Mouse (Mus musculus) intestine, embryonic 14.5 days (tissue): ENCODE data around the gene Galk1. TPM values are rescaled to one million over a fixed set of nuclear protein-coding genes. Genes with fewer than 3 reads are reported as not detected.

Experiments used
- ATAC-seq: fragments of 200-750 bp; cut with Nextera tagmentation; replicated peaks from 2 replicates; pipeline ENCODE4 v1.8.0; 2017; ENCODE audit warnings: low read depth, moderate number of reproducible peaks, moderate TSS enrichment, moderate library complexity; ENCODE audit not compliant: low FRiP score, low TSS enrichment
- DNase-seq: peaks from one replicate; pipeline ENCODE4 v3.0.0-alpha.2; 2018; ENCODE audit warnings: low spot score
- H3K27ac ChIP-seq: fragments of 300-500 bp; sonication (generic); 2 replicates; pipeline ENCODE4 v1.5.1; 2014; ENCODE audit warnings: low read depth, mild to moderate bottlenecking, control low read depth
- H3K27me3 ChIP-seq: fragments of 300-500 bp; sonication (generic); replicated peaks from 2 replicates; pipeline ENCODE4 v1.6.1; 2014; ENCODE audit warnings: low read length, control low read depth; ENCODE audit not compliant: control insufficient read depth, insufficient read depth
- H3K36me3 ChIP-seq: fragments of 300-500 bp; sonication (generic); 2 replicates; pipeline ENCODE4 v1.6.1; 2014; ENCODE audit warnings: low read length, control low read depth; ENCODE audit not compliant: control insufficient read depth, insufficient read depth
- H3K4me1 ChIP-seq: fragments of 300-500 bp; sonication (generic); replicated peaks from 2 replicates; pipeline ENCODE4 v1.6.1; 2014; ENCODE audit warnings: low read length, control low read depth, mixed read lengths; ENCODE audit not compliant: control insufficient read depth, insufficient read depth
- H3K4me2 ChIP-seq: fragments of 300-500 bp; sonication (generic); 2 replicates; pipeline ENCODE4 v1.6.1; 2014; ENCODE audit warnings: low read length
- H3K4me3 ChIP-seq: fragments of 300-500 bp; sonication (generic); 2 replicates; pipeline ENCODE4 v1.5.1; 2014; ENCODE audit warnings: low read depth, low read length, control low read depth, mixed read lengths
- H3K9ac ChIP-seq: fragments of 300-500 bp; sonication (generic); 2 replicates; pipeline ENCODE4 v1.6.1; 2014; ENCODE audit warnings: mild to moderate bottlenecking, low read length
- H3K9me3 ChIP-seq: fragments of 300-500 bp; sonication (generic); 2 replicates; pipeline ENCODE4 v1.6.1; 2016; ENCODE audit warnings: low read length, control low read depth; ENCODE audit not compliant: control insufficient read depth
- WGBS: fragments of 180-500 bp; shearing (Covaris S2); extraction: QIAGEN DNeasy Blood & Tissue Kit; methylation state at CpG from one replicate; pipeline ENCODE4 v1.1.7; 2014; 5-methylcytosine and 5-hydroxymethylcytosine counted together
- polyA plus RNA-seq: library from polyadenylated mRNA; unstranded; fragments of >200 nt; fragmentation: Nextera tagmentation; extraction: Ambion mirVana; gene quantifications from 2 replicates; pipeline ENCODE4 v1.2.1, GENCODE M21; 2014

Galk1 gene
- polyA plus RNA-seq, 1 experiment from 2014 or later: 236 TPM

DNA sequence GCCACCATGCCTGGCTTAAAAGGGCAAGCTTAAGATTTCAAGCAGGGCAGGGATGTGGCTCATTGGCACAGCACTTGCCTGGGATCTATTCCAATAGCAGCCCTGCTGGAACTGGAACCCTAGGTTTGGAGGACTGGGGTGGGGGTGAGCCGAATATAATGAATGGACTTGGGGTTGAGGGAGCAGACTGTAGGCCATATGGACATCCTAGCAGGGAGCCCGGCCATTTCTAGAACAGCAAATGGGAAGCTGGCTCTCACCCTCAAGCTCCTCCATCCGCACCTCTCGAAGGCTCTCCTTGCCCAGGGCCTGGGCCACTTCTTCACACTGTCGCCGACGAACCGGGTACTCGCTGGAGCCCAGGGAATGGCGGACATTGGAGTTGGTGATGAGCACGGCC lies 2.9 kb downstream of the Galk1 start:
- H3K4me2 ChIP-seq: no peak overlapping the region
- ATAC-seq (no peak), DNase-seq (no peak)
- no peak overlapping the region for H3K4me3 ChIP-seq
- H3K27ac ChIP-seq: no peak overlapping the region
- no peaks in the 10 kb centered on the region for H3K27me3 ChIP-seq
- peaks cover 33% of the 10 kb centered on the region for H3K36me3 ChIP-seq
- 89% methylated on average over 11 of the region's 11 CpGs for WGBS
- peaks cover 27% of the 10 kb centered on the region for H3K4me1 ChIP-seq
- no peaks in the 10 kb centered on the region for H3K9me3 ChIP-seq
- H3K9ac ChIP-seq: no peak overlapping the region

DNA sequence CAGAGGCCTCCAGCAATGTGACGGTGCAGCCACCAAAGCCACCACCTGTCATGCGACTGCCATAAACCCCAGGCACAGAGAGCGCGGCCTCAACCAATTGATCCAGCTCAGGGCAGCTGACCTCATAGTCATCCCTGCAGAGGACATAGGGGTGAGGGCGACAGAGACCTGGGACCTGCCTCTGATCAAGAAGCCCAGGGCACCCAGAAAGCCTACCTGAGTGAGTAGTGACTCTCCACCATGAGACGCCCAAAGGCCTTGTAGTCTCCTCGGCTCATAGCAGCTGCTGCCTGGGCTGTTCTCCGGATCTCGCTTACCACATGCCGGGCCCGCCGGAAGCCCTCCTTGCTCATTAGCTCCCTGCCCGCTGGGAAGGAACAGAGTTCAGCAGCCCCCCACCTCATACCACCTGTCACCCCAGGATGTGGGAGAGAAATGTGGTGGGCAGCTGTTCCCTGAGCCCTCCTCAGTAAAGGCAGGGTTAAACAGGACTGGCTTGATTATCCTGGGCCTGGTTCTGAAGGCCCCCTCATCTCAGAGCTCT lies 3.6 kb downstream of the Galk1 start:
- Histone ChIP-seq H3K27me3 (no peaks in the 10 kb centered on the region), H3K9me3 (no peaks in the 10 kb centered on the region), H3K9ac (no peak overlapping the region), H3K4me3 (no peak overlapping the region), H3K27ac (no peak overlapping the region), H3K36me3 (peaks cover 33% of the 10 kb centered on the region), H3K4me1 (peaks cover 29% of the 10 kb centered on the region), H3K4me2 (no peak overlapping the region)
- ATAC-seq (no peak), DNase-seq (no peak)
- WGBS: 90% methylated on average over 13 of the region's 13 CpGs

- no peak for DNase-seq
- no peaks in the 10 kb centered on the region for H3K27me3 ChIP-seq
- no peaks in the 10 kb centered on the region for H3K9me3 ChIP-seq
- ATAC-seq: no peak
- no peak overlapping the region for H3K27ac ChIP-seq
- peaks cover 33% of the 10 kb centered on the region for H3K36me3 ChIP-seq
- H3K4me2 ChIP-seq: no peak overlapping the region
- H3K4me3 ChIP-seq: no peak overlapping the region
- WGBS: 89% methylated on average over 11 of the region's 11 CpGs
- no peak overlapping the region for H3K9ac ChIP-seq
- H3K4me1 ChIP-seq: peaks cover 29% of the 10 kb centered on the region
These were observed 4.1 kb downstream of the Galk1 start for GRCm38 (mm10) chr11:116008411-116008810.

- Histone ChIP-seq H3K27ac (no peak overlapping the region), H3K4me2 (no peak overlapping the region), H3K36me3 (peaks cover 33% of the 10 kb centered on the region), H3K4me1 (peaks cover 24% of the 10 kb centered on the region), H3K27me3 (no peaks in the 10 kb centered on the region), H3K4me3 (no peak overlapping the region), H3K9ac (no peak overlapping the region), H3K9me3 (no peaks in the 10 kb centered on the region)
- 88% methylated on average over 28 of the region's 28 CpGs for WGBS
- DNase-seq (no peak), ATAC-seq (no peak)
These were observed 5.2 kb downstream of the Galk1 start for GRCm38 (mm10) chr11:116007095-116007850.

GRCm38 (mm10) chr11:116005701-116006419 lies 6.7 kb downstream of the Galk1 start:
- peak overlapping the region; percentile 60 for H3K4me2 ChIP-seq
- peak overlapping the region; percentile 55; the same call in 1 of the 2 replicates for H3K9ac ChIP-seq
- no peaks in the 10 kb centered on the region for H3K9me3 ChIP-seq
- DNase-seq (no peak), ATAC-seq (peak; percentile 10; the same call in 1 of the 2 replicates)
- H3K27ac ChIP-seq: peak overlapping the region; percentile 77; the same call in 1 of the 2 replicates
- peaks cover 33% of the 10 kb centered on the region for H3K36me3 ChIP-seq
- H3K27me3 ChIP-seq: no peaks in the 10 kb centered on the region
- H3K4me1 ChIP-seq: peaks cover 14% of the 10 kb centered on the region
- H3K4me3 ChIP-seq: no peak overlapping the region
- 72% methylated on average over 9 of the region's 9 CpGs for WGBS

- ATAC-seq: peak; percentile 77
- Histone ChIP-seq H3K4me3 (peak overlapping the region; percentile 34), H3K27ac (peak overlapping the region; percentile 77), H3K9ac (peak overlapping the region; percentile 55), H3K4me1 (peaks cover 14% of the 10 kb centered on the region), H3K27me3 (no peaks in the 10 kb centered on the region; the same call in 1 of the 2 replicates), H3K36me3 (peaks cover 27% of the 10 kb centered on the region), H3K9me3 (no peaks in the 10 kb centered on the region), H3K4me2 (peak overlapping the region; percentile 60)
- DNase-seq: peak; percentile 90
- 6% methylated on average over 53 of the region's 54 CpGs for WGBS
These were observed 7.4 kb downstream of the Galk1 start for GRCm38 (mm10) chr11:116004840-116005700.

GRCm38 (mm10) chr11:116004186-116004823 lies 8.2 kb downstream of the Galk1 start:
- peaks cover 14% of the 10 kb centered on the region for H3K4me1 ChIP-seq
- 37% methylated on average over 8 of the region's 8 CpGs for WGBS
- peaks cover 21% of the 10 kb centered on the region for H3K36me3 ChIP-seq
- no peaks in the 10 kb centered on the region for H3K9me3 ChIP-seq
- H3K9ac ChIP-seq: peak overlapping the region; percentile 55
- no peak for ATAC-seq
- H3K4me2 ChIP-seq: peak overlapping the region; percentile 60
- peak overlapping the region; percentile 77 for H3K27ac ChIP-seq
- H3K4me3 ChIP-seq: peak overlapping the region; percentile 34
- DNase-seq: no peak
- no peaks in the 10 kb centered on the region; the same call in 1 of the 2 replicates for H3K27me3 ChIP-seq

DNA sequence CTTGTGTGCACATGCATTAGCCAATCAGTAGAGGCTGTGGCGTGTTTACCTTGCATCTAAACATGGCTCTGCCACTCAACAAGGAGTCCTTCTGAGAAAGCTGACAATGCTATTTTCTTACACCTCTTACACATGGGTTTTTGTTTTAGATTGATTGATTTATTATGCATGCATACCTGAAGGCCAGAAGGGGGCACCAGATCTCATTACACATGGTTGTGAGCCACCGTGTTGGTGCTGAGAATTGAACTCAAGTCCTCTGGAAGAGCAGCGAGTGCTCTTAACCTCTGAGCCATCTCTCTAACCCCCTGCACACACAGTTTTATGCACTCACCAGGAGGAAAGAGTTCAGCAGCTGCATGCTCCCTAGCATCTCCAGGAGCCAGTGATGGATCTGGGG lies 9.6 kb downstream of the Galk1 start:
- ATAC-seq (no peak), DNase-seq (no peak)
- H3K9ac ChIP-seq: no peak overlapping the region
- no peak overlapping the region for H3K4me2 ChIP-seq
- H3K4me1 ChIP-seq: peaks cover 14% of the 10 kb centered on the region
- no peaks in the 10 kb centered on the region for H3K9me3 ChIP-seq
- no peak overlapping the region for H3K4me3 ChIP-seq
- H3K27me3 ChIP-seq: no peaks in the 10 kb centered on the region; the same call in 1 of the 2 replicates
- no peak overlapping the region for H3K27ac ChIP-seq
- peaks cover 8% of the 10 kb centered on the region for H3K36me3 ChIP-seq
- 85% methylated on average over 3 of the region's 3 CpGs for WGBS
